Mouse (Mus musculus): Measurements from ENCODE around the gene 1700123O20Rik. TPM values are rescaled to one million over a fixed set of nuclear protein-coding genes. Genes with fewer than 3 reads are reported as not detected.

The 1700123O20Rik gene
- polyA plus RNA-seq, 2 experiments from 2014 or later, result 91.8 to 93.8 TPM

- ATAC-seq, result no peak
Measured at GRCm38 (mm10) chr14:54724049-54724448, 38.0 kb downstream of the 1700123O20Rik start.

- no peak for ATAC-seq
Measured at GRCm38 (mm10) chr14:54727565-54727964, 41.5 kb downstream of the 1700123O20Rik start.

GRCm38 (mm10) chr14:54728823-54729653 lies 43.0 kb downstream of the 1700123O20Rik start:
- ATAC-seq, result no peak

GRCm38 (mm10) chr14:54730305-54730704 lies 44.3 kb downstream of the 1700123O20Rik start:
- ATAC-seq, result no peak

GRCm38 (mm10) chr14:54732206-54732605 lies 46.2 kb downstream of the 1700123O20Rik start:
- ATAC-seq, result no peak

- ATAC-seq, result no peak
Measured at GRCm38 (mm10) chr14:54734004-54734403, 48.0 kb downstream of the 1700123O20Rik start.

- ATAC-seq, result no peak
Measured at GRCm38 (mm10) chr14:54735221-54735620, 49.2 kb downstream of the 1700123O20Rik start.

- no peak for ATAC-seq
Measured at GRCm38 (mm10) chr14:54736555-54737552, 50.8 kb downstream of the 1700123O20Rik start.

GRCm38 (mm10) chr14:54737634-54738033 lies 51.6 kb downstream of the 1700123O20Rik start:
- no peak for ATAC-seq

Other genes with a start within 250 kb of the 1700123O20Rik start
- gene Lrp10, start 222.1 kb upstream of the 1700123O20Rik start, polyA plus RNA-seq (2017; shearing (Covaris generic)), result 10 to 100 TPM; 57.4 to 62.2 TPM
- under 1 TPM; 0.57 TPM for gene Rem2, start 210.1 kb upstream of the 1700123O20Rik start, polyA plus RNA-seq (2017; shearing (Covaris generic))
- 10 to 100 TPM; 31.4 to 32.9 TPM for gene Prmt5, start 168.7 kb upstream of the 1700123O20Rik start, polyA plus RNA-seq (2017; shearing (Covaris generic))
- 10 to 100 TPM; 30.2 to 33.5 TPM for gene Haus4, start 131.6 kb upstream of the 1700123O20Rik start, polyA plus RNA-seq (2017; shearing (Covaris generic))
- gene Ajuba, start 108.7 kb upstream of the 1700123O20Rik start, polyA plus RNA-seq (2017; shearing (Covaris generic)), result under 1 TPM in 1 of 2 experiments, not detected in 1; 0.20 TPM
- gene 4931414P19Rik, start 80.2 kb upstream of the 1700123O20Rik start, polyA plus RNA-seq (2017; shearing (Covaris generic)), result 1 to 10 TPM; 2.3 TPM
- gene Psmb5, start 68.2 kb upstream of the 1700123O20Rik start, polyA plus RNA-seq (2017; shearing (Covaris generic)), result 100 to 1,000 TPM; 178 to 210 TPM
- not detected for gene Psmb11, start 64.8 kb upstream of the 1700123O20Rik start, polyA plus RNA-seq (2017; shearing (Covaris generic))
- gene Gm17606, start 45.3 kb upstream of the 1700123O20Rik start, polyA plus RNA-seq (2017; shearing (Covaris generic)), result not detected
- under 1 TPM; 0.16 to 0.31 TPM for gene Cdh24, start 44.9 kb upstream of the 1700123O20Rik start, polyA plus RNA-seq (2017; shearing (Covaris generic))
- 100 to 1,000 TPM; 136 to 148 TPM for gene Acin1, start 715 bp downstream of the 1700123O20Rik start, polyA plus RNA-seq (2017; shearing (Covaris generic))
- gene Gm29776, start 12.6 kb downstream of the 1700123O20Rik start, polyA plus RNA-seq (2017; shearing (Covaris generic)), result not detected
- not detected for gene Cebpe, start 26.0 kb downstream of the 1700123O20Rik start, polyA plus RNA-seq (2017; shearing (Covaris generic))
- gene Slc7a8, start 95.7 kb downstream of the 1700123O20Rik start, polyA plus RNA-seq (2017; shearing (Covaris generic)), result not detected
- not detected for gene Rnf212b, start 127.9 kb downstream of the 1700123O20Rik start, polyA plus RNA-seq (2017; shearing (Covaris generic))
- 1 to 10 TPM; 5.1 to 8.0 TPM for gene Homez, start 184.7 kb downstream of the 1700123O20Rik start, polyA plus RNA-seq (2017; shearing (Covaris generic))
- under 1 TPM in 1 of 2 experiments, not detected in 1; 0.93 TPM for gene Ppp1r3e, start 191.3 kb downstream of the 1700123O20Rik start, polyA plus RNA-seq (2017; shearing (Covaris generic))
- gene Bcl2l2, start 197.2 kb downstream of the 1700123O20Rik start, polyA plus RNA-seq (2017; shearing (Covaris generic)), result 1 to 10 TPM; 1.5 to 2.4 TPM
- gene Gm20521, start 197.2 kb downstream of the 1700123O20Rik start, polyA plus RNA-seq (2017; shearing (Covaris generic)), result not detected
- gene Pabpn1, start 206.3 kb downstream of the 1700123O20Rik start, polyA plus RNA-seq (2017; shearing (Covaris generic)), result 10 to 100 TPM; 22.8 to 30.8 TPM
- 1 to 10 TPM in 1 of 2 experiments, under 1 TPM in 1; 0.52 to 1.1 TPM for gene Slc22a17, start 226.9 kb downstream of the 1700123O20Rik start, polyA plus RNA-seq (2017; shearing (Covaris generic))
- not detected for gene Efs, start 239.9 kb downstream of the 1700123O20Rik start, polyA plus RNA-seq (2017; shearing (Covaris generic))
- gene Il25, start 246.5 kb downstream of the 1700123O20Rik start, polyA plus RNA-seq (2017; shearing (Covaris generic)), result not detected